Mouse (Mus musculus) heart, embryonic 10.5 days (tissue): ENCODE results near the gene Ppp1r3c. TPM values are rescaled to one million over a fixed set of nuclear protein-coding genes. Genes with fewer than 3 reads are reported as not detected.
"Not testable (repeated sequence)": the region's sequence is repeated elsewhere in the genome, so short reads cannot be mapped to it uniquely, and the experiment has no call there.

Source experiments
- DNase-seq: peaks from one replicate; pipeline ENCODE4 v3.0.0-alpha.2; 2017; ENCODE audit warnings: low spot score
- H3K27ac ChIP-seq: fragments of 300-500 bp; sonication (generic); 2 replicates; pipeline ENCODE4 v1.5.1; 2016; ENCODE audit warnings: mild to moderate bottlenecking
- H3K27me3 ChIP-seq: fragments of 300-500 bp; sonication (generic); 2 replicates; pipeline ENCODE4 v1.6.1; 2016; ENCODE audit warnings: mild to moderate bottlenecking; ENCODE audit not compliant: poor library complexity, insufficient read depth, severe bottlenecking
- H3K36me3 ChIP-seq: fragments of 300-500 bp; sonication (generic); 2 replicates; pipeline ENCODE4 v1.6.1; 2016; ENCODE audit warnings: mild to moderate bottlenecking, moderate library complexity
- H3K4me1 ChIP-seq: fragments of 300-500 bp; sonication (generic); 2 replicates; pipeline ENCODE4 v1.6.1; 2016; ENCODE audit warnings: mild to moderate bottlenecking
- H3K4me3 ChIP-seq: fragments of 300-500 bp; sonication (generic); 2 replicates; pipeline ENCODE4 v1.5.1; 2016; ENCODE audit warnings: mild to moderate bottlenecking, moderate library complexity
- H3K9me3 ChIP-seq: fragments of 300-500 bp; sonication (generic); 2 replicates; pipeline ENCODE4 v1.6.1; 2016; ENCODE audit warnings: mild to moderate bottlenecking, moderate library complexity
- WGBS: fragments of 180-500 bp; shearing (Covaris S2); methylation state at CpG from one replicate; pipeline ENCODE4 v1.1.7; 2016; 5-methylcytosine and 5-hydroxymethylcytosine counted together
- polyA plus RNA-seq: library from polyadenylated mRNA; unstranded; fragments of >200 nt; fragmentation: Nextera tagmentation; extraction: Ambion mirVana; gene quantifications from 2 replicates; pipeline ENCODE4 v1.2.1, GENCODE M21; 2016

The Ppp1r3c gene
- polyA plus RNA-seq, 1 experiment from 2014 or later = 31.3 TPM

DNA sequence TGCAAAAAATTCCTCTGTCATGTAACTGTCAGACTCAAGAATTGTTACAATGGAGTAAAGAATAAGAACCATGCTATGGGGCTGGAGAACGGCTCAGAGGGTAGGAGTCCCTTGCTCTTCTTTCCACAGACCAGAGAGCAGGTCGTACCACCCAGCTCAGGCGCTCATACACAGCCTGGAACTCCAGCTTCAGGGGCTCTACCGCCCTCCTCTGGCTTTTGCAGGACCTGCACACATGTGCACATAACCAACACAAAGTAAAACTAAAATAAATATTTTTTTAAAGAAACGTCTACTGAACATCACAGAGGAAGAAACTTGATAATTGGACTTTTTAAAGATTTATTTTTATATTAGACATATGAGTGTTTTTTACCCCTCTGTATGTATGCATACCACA, 1.6 kb upstream of the Ppp1r3c start:
- Histone ChIP-seq H3K27ac (peak overlapping the region; percentile 91; the same call in 1 of the 2 replicates), H3K4me3 (no peak overlapping the region), H3K4me1 (peaks cover 5% of the 10 kb centered on the region), H3K36me3 (peaks cover 9% of the 10 kb centered on the region; the same call in 1 of the 2 replicates), H3K27me3 (no peaks in the 10 kb centered on the region), H3K9me3 (no peaks in the 10 kb centered on the region)
- WGBS = 77% methylated on average over 5 of the region's 5 CpGs
- DNase-seq = no peak

DNA sequence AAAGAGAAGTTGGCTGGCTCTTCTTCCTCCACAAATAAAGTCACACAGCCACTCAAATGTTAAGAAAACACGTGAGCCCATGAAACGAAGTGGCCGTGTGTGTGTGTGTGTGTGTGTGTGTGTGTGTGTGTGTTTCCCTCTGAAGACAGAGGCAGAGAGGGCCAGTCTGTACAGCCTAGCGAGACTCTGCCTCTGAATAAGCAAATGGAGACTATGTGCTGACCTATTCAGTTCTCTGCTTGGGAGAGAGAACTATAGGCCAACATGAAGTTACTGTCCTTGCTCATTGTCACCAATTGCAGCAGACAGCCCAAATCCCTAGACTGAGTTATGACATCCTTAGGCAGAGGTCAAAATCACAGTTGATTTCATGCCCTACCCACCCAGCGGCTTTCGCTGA, 634 bp upstream of the Ppp1r3c start:
- Histone ChIP-seq H3K36me3 (peaks cover 18% of the 10 kb centered on the region; the same call in 1 of the 2 replicates), H3K27me3 (no peaks in the 10 kb centered on the region), H3K9me3 (no peaks in the 10 kb centered on the region), H3K4me3 (peak overlapping the region; percentile 68), H3K4me1 (peaks cover 12% of the 10 kb centered on the region), H3K27ac (peak overlapping the region; percentile 91)
- 41% methylated on average over 6 of the region's 6 CpGs for WGBS
- DNase-seq = no peak

DNA sequence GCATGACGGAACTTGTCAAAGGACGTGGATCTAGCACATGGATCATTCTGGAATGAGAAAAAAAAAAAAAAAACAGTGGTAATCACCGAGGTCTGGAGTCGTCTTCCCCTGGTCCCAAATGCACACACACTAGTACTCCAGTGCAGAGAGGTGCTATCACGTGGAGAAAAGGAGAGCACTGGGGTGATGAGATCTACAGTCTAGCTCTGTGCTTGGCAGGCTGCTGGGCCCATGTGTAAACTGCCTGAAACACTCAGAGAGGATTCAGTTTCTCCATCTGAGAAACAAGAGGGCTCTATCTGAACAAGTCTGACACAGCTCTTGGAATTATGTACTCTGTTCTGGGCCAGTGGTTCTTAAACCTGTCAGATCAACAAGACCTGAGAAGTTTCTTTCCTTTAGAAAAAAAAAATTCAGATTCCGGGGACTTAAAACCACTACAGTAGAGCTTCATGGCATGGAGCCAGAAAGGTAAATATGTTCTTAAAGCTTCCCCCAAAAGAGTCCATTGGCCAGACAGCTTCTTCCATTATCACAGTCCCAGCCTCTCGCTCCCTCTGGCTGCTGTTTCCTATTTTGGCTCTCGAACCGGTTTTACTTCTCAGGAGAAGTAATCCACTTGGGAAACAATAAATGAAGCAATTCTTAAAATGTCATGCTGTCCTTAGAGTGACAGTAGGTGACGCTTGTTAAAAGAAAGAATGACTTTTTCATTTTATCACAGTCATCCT, 2.0 kb downstream of the Ppp1r3c start:
- Histone ChIP-seq H3K27me3 (no peaks in the 10 kb centered on the region), H3K36me3 (peaks cover 26% of the 10 kb centered on the region), H3K4me1 (peaks cover 15% of the 10 kb centered on the region), H3K9me3 (no peaks in the 10 kb centered on the region), H3K27ac (peak overlapping the region; percentile 91), H3K4me3 (peak overlapping the region; percentile 68)
- no peak for DNase-seq
- WGBS = 55% methylated on average over 10 of the region's 10 CpGs

DNA sequence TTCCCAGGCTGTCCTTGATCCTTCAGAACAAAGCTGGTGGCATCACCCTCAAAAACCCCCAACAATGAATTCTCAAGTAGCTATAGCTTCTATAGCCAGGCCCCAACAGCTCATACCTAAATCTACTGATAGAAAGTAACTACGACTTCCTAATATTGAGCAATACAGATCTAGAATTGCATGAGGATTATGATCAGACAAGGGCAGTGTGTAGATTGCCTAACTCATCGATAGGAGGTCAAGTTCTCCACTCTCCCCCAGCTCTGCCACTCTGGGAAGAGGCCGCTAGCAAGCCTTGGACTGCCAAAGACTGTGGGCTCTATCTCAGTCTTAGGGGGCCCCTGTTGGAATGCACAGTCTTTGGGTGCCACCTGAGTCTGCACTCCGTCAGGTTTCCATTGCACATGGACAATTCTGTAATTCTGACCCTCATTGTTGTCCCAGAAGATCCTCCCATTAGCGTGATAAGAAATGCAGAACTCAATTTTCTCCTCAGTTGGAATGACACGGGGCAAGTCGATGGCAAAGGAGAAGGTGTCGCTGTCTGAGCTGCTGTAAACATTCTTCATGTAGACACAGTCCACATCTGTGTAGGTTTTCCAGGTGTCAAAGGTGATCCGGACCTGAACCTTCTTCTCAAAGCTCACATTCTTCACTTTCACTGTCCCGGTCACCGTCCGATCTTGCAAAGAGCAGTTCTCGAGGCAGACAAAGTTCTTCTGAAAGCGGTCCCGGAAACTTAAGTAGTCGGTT, 3.1 kb downstream of the Ppp1r3c start:
- H3K27ac ChIP-seq = 0 out of 2 replicates have a peak overlapping the region, but pooled peaks have one; percentile 17
- no peaks in the 10 kb centered on the region for H3K9me3 ChIP-seq
- H3K36me3 ChIP-seq = peaks cover 26% of the 10 kb centered on the region
- peaks cover 15% of the 10 kb centered on the region for H3K4me1 ChIP-seq
- no peaks in the 10 kb centered on the region for H3K27me3 ChIP-seq
- 90% methylated on average over 16 of the region's 16 CpGs for WGBS
- no peak for DNase-seq
- peak overlapping the region; percentile 68; the same call in 1 of the 2 replicates for H3K4me3 ChIP-seq

DNA sequence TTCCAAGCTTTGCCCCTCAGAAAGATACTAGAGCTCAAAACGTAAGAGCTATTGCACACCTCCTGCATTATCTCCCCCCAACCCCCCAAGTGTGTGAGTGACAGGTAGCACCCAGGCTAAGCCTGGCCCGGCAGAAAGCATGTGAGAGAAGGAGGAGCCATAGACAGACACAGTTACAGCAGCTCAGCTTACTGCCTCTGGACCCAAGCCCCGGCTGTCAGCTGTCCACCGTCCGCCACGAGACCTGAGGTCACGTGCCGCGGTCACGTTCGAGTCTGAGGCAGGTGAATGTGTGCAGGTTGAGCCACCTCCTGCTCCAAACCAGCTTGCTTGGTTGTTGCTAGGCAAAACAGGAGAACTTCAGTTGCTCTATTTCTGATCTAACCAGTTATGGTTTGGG, 5.1 kb downstream of the Ppp1r3c start:
- Histone ChIP-seq H3K27me3 (no peaks in the 10 kb centered on the region), H3K9me3 (no peaks in the 10 kb centered on the region), H3K36me3 (peaks cover 26% of the 10 kb centered on the region), H3K27ac (peak overlapping the region; percentile 36; the same call in 1 of the 2 replicates), H3K4me1 (peaks cover 11% of the 10 kb centered on the region; the same call in 1 of the 2 replicates), H3K4me3 (0 out of 2 replicates have a peak overlapping the region, but pooled peaks have one; percentile 22)
- 67% methylated on average over 11 of the region's 11 CpGs for WGBS
- no peak for DNase-seq

DNA sequence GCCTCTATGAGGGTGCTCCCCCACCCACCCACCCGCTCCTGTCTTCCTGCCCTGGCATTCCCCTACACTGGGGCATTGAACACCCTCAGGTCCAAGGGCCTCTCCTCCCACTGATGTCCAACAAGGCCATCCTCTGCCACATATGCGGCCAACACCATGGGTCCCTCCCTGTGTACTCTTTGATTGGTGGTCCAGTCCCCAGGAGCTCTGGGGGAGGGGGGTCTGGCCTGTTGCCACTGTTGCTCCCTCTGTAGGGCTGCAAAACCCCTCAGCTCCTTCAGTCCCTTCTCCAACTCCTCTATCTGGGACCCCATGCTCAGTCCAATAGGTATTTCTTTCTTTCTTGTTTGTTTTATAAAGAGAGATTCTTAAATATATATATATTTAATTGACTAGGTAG, 6.0 kb downstream of the Ppp1r3c start:
- not testable (repeated sequence) for H3K27me3 ChIP-seq, DNase-seq, H3K4me3 ChIP-seq, H3K9me3 ChIP-seq, H3K27ac ChIP-seq
- Histone ChIP-seq H3K4me1 (peaks cover 11% of the 10 kb centered on the region; the same call in 1 of the 2 replicates), H3K36me3 (peaks cover 26% of the 10 kb centered on the region)
- 70% methylated on average over 2 of the region's 2 CpGs for WGBS

DNA sequence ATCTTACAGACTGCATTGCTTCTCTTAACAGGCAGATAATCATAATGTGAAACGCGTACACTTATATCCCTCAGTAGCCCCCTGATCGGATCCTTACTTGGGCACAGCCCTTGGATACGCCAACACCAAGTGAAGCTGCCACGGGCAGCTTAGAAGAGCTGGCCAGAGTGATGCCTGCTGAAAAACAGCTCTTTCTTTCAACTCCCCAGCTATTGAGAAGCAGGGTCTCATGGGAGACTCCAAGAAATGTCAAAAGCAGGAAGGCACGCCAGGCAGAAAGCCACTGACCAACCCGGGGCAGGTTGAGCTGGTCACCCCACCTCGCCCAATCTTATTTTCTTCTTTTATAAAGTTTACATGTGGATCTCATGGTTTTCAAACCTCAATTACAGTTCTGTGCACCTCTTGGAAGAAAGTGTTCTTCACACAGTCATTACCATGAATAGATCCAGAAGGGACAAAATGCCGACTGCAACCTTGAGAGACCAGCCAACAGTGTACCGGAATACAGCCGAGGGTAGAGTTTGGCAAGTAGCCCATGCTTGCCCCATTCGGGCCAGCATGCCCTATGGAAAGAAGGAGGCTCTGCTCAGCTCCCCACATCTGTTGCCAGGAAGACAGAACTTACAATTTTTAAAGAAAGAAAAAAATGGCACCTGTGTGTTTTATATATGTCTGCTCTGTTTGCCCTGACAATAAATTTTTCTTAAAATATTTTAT, 7.6 kb downstream of the Ppp1r3c start:
- Histone ChIP-seq H3K4me3 (no peak overlapping the region), H3K27me3 (no peaks in the 10 kb centered on the region), H3K9me3 (no peaks in the 10 kb centered on the region), H3K36me3 (peaks cover 26% of the 10 kb centered on the region), H3K4me1 (peaks cover 11% of the 10 kb centered on the region; the same call in 1 of the 2 replicates), H3K27ac (no peak overlapping the region)
- 84% methylated on average over 12 of the region's 12 CpGs for WGBS
- DNase-seq = no peak

DNA sequence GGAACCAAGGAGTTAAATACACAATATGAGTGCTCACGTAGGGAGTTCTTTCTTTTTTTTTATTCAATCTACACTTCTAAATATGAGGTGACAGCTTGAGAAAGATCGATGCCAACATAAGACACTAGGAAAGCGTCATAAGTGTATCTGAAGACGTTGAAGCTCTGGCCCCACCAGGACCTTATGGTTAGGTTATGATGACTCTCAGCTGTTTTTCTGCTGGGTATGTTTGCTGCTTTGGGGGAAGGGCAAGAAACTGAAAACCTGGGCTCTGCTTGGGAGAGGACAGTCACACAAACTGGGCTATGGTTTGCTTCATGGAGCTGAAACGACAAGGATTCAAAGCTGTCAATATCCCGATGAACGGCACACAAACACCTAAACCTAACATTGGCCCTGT, 11.5 kb downstream of the Ppp1r3c start:
- peaks cover 3% of the 10 kb centered on the region; the same call in 1 of the 2 replicates for H3K4me1 ChIP-seq
- H3K36me3 ChIP-seq = no peaks in the 10 kb centered on the region
- no peak overlapping the region for H3K27ac ChIP-seq
- DNase-seq = no peak
- H3K27me3 ChIP-seq = no peaks in the 10 kb centered on the region
- H3K9me3 ChIP-seq = no peaks in the 10 kb centered on the region
- 82% methylated on average over 7 of the region's 7 CpGs for WGBS
- no peak overlapping the region for H3K4me3 ChIP-seq

DNA sequence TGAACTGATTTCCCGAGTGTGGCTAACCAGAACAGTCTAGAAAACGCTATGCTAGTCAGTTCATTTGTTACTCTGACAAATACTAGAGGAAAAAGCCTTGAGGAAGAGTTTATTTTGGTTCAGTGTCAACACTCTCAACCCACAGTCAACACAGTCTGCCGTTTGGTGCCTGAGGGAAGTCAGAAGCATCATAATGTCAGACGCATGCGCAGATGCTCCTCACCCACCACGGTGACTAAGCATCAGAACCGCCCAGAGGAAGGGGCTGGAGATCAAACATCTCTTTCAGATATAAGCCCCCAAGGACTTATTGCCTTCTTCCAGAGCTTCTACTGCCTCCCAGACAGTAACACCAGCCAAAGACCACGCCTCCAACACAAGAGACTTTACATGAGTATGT, 15.3 kb downstream of the Ppp1r3c start:
- no peaks in the 10 kb centered on the region for H3K9me3 ChIP-seq
- H3K27ac ChIP-seq = no peak overlapping the region
- no peaks in the 10 kb centered on the region for H3K27me3 ChIP-seq
- H3K4me1 ChIP-seq = peaks cover 3% of the 10 kb centered on the region; the same call in 1 of the 2 replicates
- no peak for DNase-seq
- H3K4me3 ChIP-seq = no peak overlapping the region
- no peaks in the 10 kb centered on the region for H3K36me3 ChIP-seq
- 78% methylated on average over 8 of the region's 8 CpGs for whole genome bisulfite sequencing

DNA sequence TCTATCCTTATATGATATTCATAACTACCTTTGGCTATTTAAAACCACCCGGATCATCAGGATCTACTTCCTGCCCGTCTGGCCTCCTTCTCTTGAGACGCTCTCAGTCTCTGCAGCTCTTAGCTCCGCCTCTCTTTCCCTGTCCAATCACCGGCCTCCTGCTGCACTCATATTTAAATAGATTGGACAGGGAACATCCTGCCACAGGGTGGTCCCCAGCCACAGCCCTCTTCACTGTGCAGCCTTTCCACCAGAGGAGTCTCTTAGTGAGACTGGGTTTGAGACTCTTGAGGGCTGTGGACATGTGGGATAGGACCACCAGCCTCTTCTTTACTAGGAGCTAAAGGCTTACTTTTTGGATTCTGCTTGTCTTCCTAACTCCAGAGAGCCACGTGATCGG, 20.2 kb downstream of the Ppp1r3c start:
- Histone ChIP-seq H3K4me3 (no peak overlapping the region), H3K36me3 (no peaks in the 10 kb centered on the region), H3K27me3 (no peaks in the 10 kb centered on the region), H3K4me1 (no peaks in the 10 kb centered on the region), H3K9me3 (no peaks in the 10 kb centered on the region), H3K27ac (no peak overlapping the region)
- WGBS = 62% methylated on average over 7 of the region's 7 CpGs
- no peak for DNase-seq

DNA sequence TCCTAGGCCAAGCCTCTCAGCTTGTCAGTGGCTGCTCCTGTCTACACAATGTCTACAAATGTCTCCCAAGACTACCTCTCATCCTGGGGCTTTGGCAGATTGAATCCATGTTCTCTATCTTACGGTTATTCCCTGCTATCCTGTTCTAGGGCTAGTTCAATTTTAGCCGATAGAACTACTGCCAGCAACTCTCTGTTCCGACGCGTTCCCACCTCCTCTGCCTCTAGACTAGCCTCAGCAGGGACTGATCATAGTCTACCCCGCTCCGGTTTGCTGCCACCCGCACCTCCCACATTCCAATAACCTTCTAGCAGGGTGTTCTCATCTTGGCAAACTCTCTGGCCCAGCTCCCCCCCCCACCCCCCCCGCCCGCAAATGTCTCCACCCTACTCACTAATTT, 20.9 kb downstream of the Ppp1r3c start:
- 83% methylated on average over 10 of the region's 10 CpGs for WGBS
- Histone ChIP-seq H3K36me3 (no peaks in the 10 kb centered on the region), H3K27ac (no peak overlapping the region), H3K27me3 (no peaks in the 10 kb centered on the region), H3K4me1 (no peaks in the 10 kb centered on the region), H3K9me3 (no peaks in the 10 kb centered on the region), H3K4me3 (no peak overlapping the region)
- no peak for DNase-seq

DNA sequence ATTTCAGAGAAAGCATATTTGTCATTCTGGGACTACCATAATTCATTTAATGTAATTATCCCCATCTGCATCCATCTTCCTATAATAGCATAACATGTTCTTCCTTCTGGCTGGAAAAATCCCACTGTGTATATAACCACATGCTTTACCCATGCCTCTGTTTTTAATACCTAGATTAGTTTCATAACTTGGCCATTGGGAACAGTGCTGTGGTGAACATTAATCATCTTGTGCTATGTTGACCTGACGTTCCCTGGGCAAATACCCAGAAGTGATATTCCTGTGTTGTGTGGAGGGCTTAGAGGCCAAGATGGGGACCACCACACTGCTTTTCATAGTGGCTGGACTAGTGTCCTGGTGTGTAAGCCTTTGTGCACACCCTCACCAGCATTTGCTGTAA, 22.0 kb downstream of the Ppp1r3c start:
- no peaks in the 10 kb centered on the region for H3K27me3 ChIP-seq
- 92% methylated on average over 1 of the region's 1 CpGs for WGBS

More for the DNA sequence above, 22.0 kb downstream of the Ppp1r3c start:
- Histone ChIP-seq H3K4me1 (no peaks in the 10 kb centered on the region), H3K27ac (no peak overlapping the region), H3K4me3 (no peak overlapping the region), H3K9me3 (no peaks in the 10 kb centered on the region), H3K36me3 (no peaks in the 10 kb centered on the region)
- DNase-seq = no peak
